Mouse (Mus musculus): ENCODE measurements around the gene Dars. TPM values are rescaled to one million over a fixed set of nuclear protein-coding genes. Genes with fewer than 3 reads are reported as not detected.

Gene Dars
- polyA plus RNA-seq, 1 experiment from 2014 or later, result 144 TPM

GRCm38 (mm10) chr1:128372143-128372860, 44.9 kb downstream of the Dars start:
- Histone ChIP-seq H3K4me1 (replicated peaks) (no peaks in the 10 kb centered on the region), H3K27ac (no peak overlapping the region), H3K9ac (replicated peaks) (no peak overlapping the region), H3K9me3 (no peaks in the 10 kb centered on the region), H3K36me3 (peaks cover 34% of the 10 kb centered on the region), H3K4me2 (no peak overlapping the region), H3K4me3 (replicated peaks) (no peak overlapping the region), H3K27me3 (no peaks in the 10 kb centered on the region)
- WGBS, result 85% methylated on average over 7 of the region's 7 CpGs
- ATAC-seq (ENCODE audit: insufficient number of reproducible peaks, insufficient read depth, low FRiP score, low TSS enrichment, low read depth), result no peak

- no peaks in the 10 kb centered on the region for H3K9me3 ChIP-seq
- no peak overlapping the region for H3K9ac ChIP-seq (replicated peaks)
- no peak for ATAC-seq (ENCODE audit: insufficient number of reproducible peaks, insufficient read depth, low FRiP score, low TSS enrichment, low read depth)
- H3K27ac ChIP-seq, result no peak overlapping the region
- no peak overlapping the region for H3K4me3 ChIP-seq (replicated peaks)
- H3K4me1 ChIP-seq (replicated peaks), result no peaks in the 10 kb centered on the region
- peaks cover 41% of the 10 kb centered on the region for H3K36me3 ChIP-seq
- H3K4me2 ChIP-seq, result no peak overlapping the region
- no peaks in the 10 kb centered on the region for H3K27me3 ChIP-seq
- WGBS, result 84% methylated on average over 5 of the region's 5 CpGs
Observed at GRCm38 (mm10) chr1:128368732-128369441, 48.3 kb downstream of the Dars start.

GRCm38 (mm10) chr1:128360601-128361000, 56.6 kb downstream of the Dars start:
- ATAC-seq (ENCODE audit: insufficient number of reproducible peaks, insufficient read depth, low FRiP score, low TSS enrichment, low read depth), result no peak
- peaks cover 39% of the 10 kb centered on the region for H3K36me3 ChIP-seq
- no peaks in the 10 kb centered on the region for H3K9me3 ChIP-seq
- peaks cover 19% of the 10 kb centered on the region for H3K4me1 ChIP-seq (replicated peaks)
- no peaks in the 10 kb centered on the region for H3K27me3 ChIP-seq
- H3K4me2 ChIP-seq, result no peak overlapping the region
- no peak overlapping the region for H3K9ac ChIP-seq (replicated peaks)
- WGBS, result 58% methylated on average over 2 of the region's 2 CpGs
- no peak overlapping the region for H3K4me3 ChIP-seq (replicated peaks)
- no peak overlapping the region for H3K27ac ChIP-seq

- Histone ChIP-seq H3K27me3 (no peaks in the 10 kb centered on the region), H3K9me3 (no peaks in the 10 kb centered on the region), H3K9ac (replicated peaks) (peak within 1 kb of the TSS; percentile 87), H3K27ac (peak within 1 kb of the TSS; percentile 97), H3K36me3 (peaks cover 43% of the 10 kb centered on the region), H3K4me3 (replicated peaks) (peak within 1 kb of the TSS; percentile 84), H3K4me2 (peak within 1 kb of the TSS; percentile 61), H3K4me1 (replicated peaks) (peaks cover 19% of the 10 kb centered on the region)
- peak; percentile 98 for ATAC-seq (ENCODE audit: insufficient number of reproducible peaks, insufficient read depth, low FRiP score, low TSS enrichment, low read depth)
- WGBS, result 2% methylated on average over 38 of the region's 38 CpGs
Observed at GRCm38 (mm10) chr1:128359554-128360376, 57.4 kb downstream of the Dars start, which contains the start of gene Mcm6. TSS of gene Mcm6 (minus strand) at chr1:128359664.

GRCm38 (mm10) chr1:128358916-128359553, 58.1 kb downstream of the Dars start:
- Histone ChIP-seq H3K27me3 (no peaks in the 10 kb centered on the region), H3K36me3 (peaks cover 44% of the 10 kb centered on the region), H3K9me3 (no peaks in the 10 kb centered on the region), H3K4me2 (peak overlapping the region; percentile 61), H3K27ac (peak overlapping the region; percentile 97), H3K4me1 (replicated peaks) (peaks cover 19% of the 10 kb centered on the region), H3K9ac (replicated peaks) (peak overlapping the region; percentile 87), H3K4me3 (replicated peaks) (peak overlapping the region; percentile 84)
- peak; percentile 74 for ATAC-seq (ENCODE audit: insufficient number of reproducible peaks, insufficient read depth, low FRiP score, low TSS enrichment, low read depth)
- WGBS, result under 1% methylated on average over 35 of the region's 35 CpGs

- Histone ChIP-seq H3K36me3 (peaks cover 49% of the 10 kb centered on the region), H3K4me3 (replicated peaks) (peak overlapping the region; percentile 84), H3K4me1 (replicated peaks) (peaks cover 19% of the 10 kb centered on the region), H3K27ac (no peak overlapping the region), H3K27me3 (no peaks in the 10 kb centered on the region), H3K4me2 (peak overlapping the region; percentile 61), H3K9me3 (no peaks in the 10 kb centered on the region), H3K9ac (replicated peaks) (peak overlapping the region; percentile 87)
- WGBS, result 71% methylated on average over 6 of the region's 6 CpGs
- ATAC-seq (ENCODE audit: insufficient number of reproducible peaks, insufficient read depth, low FRiP score, low TSS enrichment, low read depth), result no peak
Observed at GRCm38 (mm10) chr1:128358276-128358675, 58.9 kb downstream of the Dars start.

GRCm38 (mm10) chr1:128357452-128357851, 59.7 kb downstream of the Dars start:
- Histone ChIP-seq H3K9ac (replicated peaks) (peak overlapping the region; percentile 87; the same call in 1 of the 2 replicates), H3K27ac (no peak overlapping the region), H3K4me1 (replicated peaks) (peaks cover 19% of the 10 kb centered on the region), H3K4me2 (peak overlapping the region; percentile 61), H3K4me3 (replicated peaks) (peak overlapping the region; percentile 84), H3K9me3 (no peaks in the 10 kb centered on the region), H3K36me3 (peaks cover 49% of the 10 kb centered on the region), H3K27me3 (no peaks in the 10 kb centered on the region)
- 71% methylated on average over 3 of the region's 3 CpGs for WGBS
- no peak for ATAC-seq (ENCODE audit: insufficient number of reproducible peaks, insufficient read depth, low FRiP score, low TSS enrichment, low read depth)

- Histone ChIP-seq H3K4me2 (no peak overlapping the region), H3K27me3 (no peaks in the 10 kb centered on the region), H3K4me1 (replicated peaks) (peaks cover 14% of the 10 kb centered on the region), H3K27ac (no peak overlapping the region), H3K36me3 (peaks cover 86% of the 10 kb centered on the region), H3K9ac (replicated peaks) (no peak overlapping the region), H3K4me3 (replicated peaks) (no peak overlapping the region), H3K9me3 (no peaks in the 10 kb centered on the region)
- WGBS, result 85% methylated on average over 3 of the region's 3 CpGs
- ATAC-seq (ENCODE audit: insufficient number of reproducible peaks, insufficient read depth, low FRiP score, low TSS enrichment, low read depth), result no peak
Observed at GRCm38 (mm10) chr1:128353092-128353491, 64.1 kb downstream of the Dars start.

- Histone ChIP-seq H3K27me3 (no peaks in the 10 kb centered on the region), H3K4me3 (replicated peaks) (no peak overlapping the region), H3K36me3 (peaks cover 95% of the 10 kb centered on the region), H3K4me1 (replicated peaks) (no peaks in the 10 kb centered on the region), H3K4me2 (no peak overlapping the region), H3K27ac (no peak overlapping the region), H3K9me3 (no peaks in the 10 kb centered on the region), H3K9ac (replicated peaks) (no peak overlapping the region)
- WGBS, result 90% methylated on average over 10 of the region's 10 CpGs
- no peak for ATAC-seq (ENCODE audit: insufficient number of reproducible peaks, insufficient read depth, low FRiP score, low TSS enrichment, low read depth)
Observed at GRCm38 (mm10) chr1:128344232-128344631, 72.9 kb downstream of the Dars start.

- no peaks in the 10 kb centered on the region for H3K27me3 ChIP-seq
- ATAC-seq (ENCODE audit: insufficient number of reproducible peaks, insufficient read depth, low FRiP score, low TSS enrichment, low read depth), result no peak
- no peak overlapping the region for H3K4me2 ChIP-seq
- no peak overlapping the region for H3K27ac ChIP-seq
- 93% methylated on average over 13 of the region's 13 CpGs for WGBS
- no peaks in the 10 kb centered on the region for H3K9me3 ChIP-seq
- H3K4me1 ChIP-seq (replicated peaks), result no peaks in the 10 kb centered on the region
- H3K36me3 ChIP-seq, result peaks cover 91% of the 10 kb centered on the region
- H3K9ac ChIP-seq (replicated peaks), result no peak overlapping the region
- no peak overlapping the region for H3K4me3 ChIP-seq (replicated peaks)
Observed at GRCm38 (mm10) chr1:128337708-128338320, 79.4 kb downstream of the Dars start.

All from limb, embryonic 12.5 days (tissue).